Mouse (Mus musculus): ENCODE results near the gene Magee1. TPM values are rescaled to one million over a fixed set of nuclear protein-coding genes. Genes with fewer than 3 reads are reported as not detected.
A peak's percentile ranks its signal among the peaks of the same experiment; 100 is the strongest.
"Not testable (repeated sequence)": the region's sequence is repeated elsewhere in the genome, so short reads cannot be mapped to it uniquely, and the experiment has no call there.

Magee1 gene
- polyA plus RNA-seq (2016; fragmentation: Nextera tagmentation; extraction: Ambion mirVana) = 29.3 and 29.5 TPM in 2 replicates

DNA sequence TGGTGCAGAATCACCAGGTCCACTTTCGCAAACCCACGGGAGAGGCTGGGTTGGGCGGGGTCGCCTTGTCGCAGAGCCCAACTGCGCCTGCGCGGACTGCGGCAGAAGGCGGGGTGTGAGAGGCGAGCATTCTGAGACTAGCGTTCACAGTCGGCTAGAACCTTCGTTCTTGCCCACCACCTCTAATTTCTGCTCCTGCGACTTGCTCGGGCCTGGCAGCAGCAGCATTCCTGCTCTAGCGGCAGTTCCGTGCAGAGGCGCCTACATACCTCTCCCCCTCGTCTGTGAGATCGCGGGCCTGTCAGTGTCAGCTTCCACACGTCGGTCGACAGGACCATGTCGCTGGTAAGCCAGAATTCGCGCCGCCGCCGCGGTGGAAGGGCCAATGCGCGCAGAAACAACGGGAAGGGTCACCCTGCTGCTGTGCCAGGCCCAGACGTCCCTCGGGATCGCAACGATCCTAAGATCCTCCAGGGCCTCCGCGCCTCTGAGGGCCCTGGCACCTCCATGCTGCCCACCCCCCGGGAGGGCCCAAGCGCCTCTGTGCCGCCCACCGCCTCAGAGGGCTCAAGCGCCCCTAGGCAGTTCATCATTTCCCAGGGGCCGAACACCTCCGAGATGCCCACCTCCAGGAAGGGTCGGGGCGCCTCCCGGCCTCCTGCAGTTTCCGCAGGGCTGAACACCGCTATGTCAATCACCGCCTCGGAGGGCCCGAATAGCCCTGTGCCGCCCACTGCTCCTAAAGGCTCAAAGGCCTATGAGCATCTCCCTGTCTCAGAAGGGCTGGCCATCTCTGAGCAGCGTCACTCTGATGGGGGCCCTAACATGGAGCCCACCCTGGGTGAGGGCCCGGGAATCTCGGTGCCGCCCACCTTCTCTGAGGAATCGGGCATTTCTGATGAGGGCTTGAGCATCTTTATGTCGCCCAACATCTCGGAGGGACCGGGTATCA is at the start of gene Magee1:
TSS of gene Magee1 (plus strand) at position 104 of the 952 bp plus-strand sequence.
- H3K9me3 ChIP-seq = no peaks in the 10 kb centered on the region
- 0 out of 2 replicates have a peak within 1 kb of the TSS, but pooled peaks have one; percentile 23 for H3K27ac ChIP-seq
- H3K27me3 ChIP-seq = peaks cover 50% of the 10 kb centered on the region
- peak within 1 kb of the TSS; percentile 68 for H3K4me2 ChIP-seq
- 0 out of 2 replicates have a peak, but pooled peaks cover 2% of the 10 kb centered on the region for H3K4me1 ChIP-seq (replicated peaks)
- H3K9ac ChIP-seq (replicated peaks) = peak within 1 kb of the TSS; percentile 63
- peak; percentile 83 for ATAC-seq (ENCODE audit: insufficient number of reproducible peaks, insufficient read depth, low FRiP score, low TSS enrichment, low read depth)
- no peaks in the 10 kb centered on the region for H3K36me3 ChIP-seq
- H3K4me3 ChIP-seq (replicated peaks) = peak within 1 kb of the TSS; percentile 58
- WGBS = 15% methylated on average over 65 of the region's 65 CpGs

DNA sequence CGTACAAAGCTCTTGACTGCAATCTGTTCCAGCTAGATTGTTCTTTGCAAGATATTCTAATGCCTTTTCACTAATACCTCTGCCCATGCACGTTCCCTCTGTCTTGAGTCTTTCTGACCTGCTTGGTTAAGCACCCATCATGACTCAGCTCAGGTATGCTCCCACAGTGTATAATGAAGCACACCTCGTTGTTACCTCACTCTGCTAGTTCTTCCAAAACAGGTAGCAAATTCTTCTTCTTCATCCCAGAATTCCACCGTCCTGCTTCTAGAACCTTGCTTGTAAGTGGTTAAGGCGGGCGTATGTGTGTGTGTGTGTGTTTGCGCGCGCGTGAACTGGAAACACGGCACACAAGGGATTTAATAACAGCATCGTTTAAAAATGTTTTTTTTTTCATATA is 41.0 kb upstream of the Magee1 start:
- Histone ChIP-seq H3K4me1 (replicated peaks) (peaks cover 5% of the 10 kb centered on the region; the same call in 1 of the 2 replicates), H3K9ac (replicated peaks) (0 out of 2 replicates have a peak overlapping the region, but pooled peaks have one; percentile 37), H3K27ac (no peak overlapping the region), H3K9me3 (no peaks in the 10 kb centered on the region), H3K27me3 (no peaks in the 10 kb centered on the region), H3K4me2 (peak overlapping the region; percentile 67), H3K4me3 (replicated peaks) (peak overlapping the region; percentile 51), H3K36me3 (peaks cover 13% of the 10 kb centered on the region)
- peak; percentile 85 for ATAC-seq (ENCODE audit: insufficient number of reproducible peaks, insufficient read depth, low FRiP score, low TSS enrichment, low read depth)
- 9% methylated on average over 12 of the region's 12 CpGs for WGBS

DNA sequence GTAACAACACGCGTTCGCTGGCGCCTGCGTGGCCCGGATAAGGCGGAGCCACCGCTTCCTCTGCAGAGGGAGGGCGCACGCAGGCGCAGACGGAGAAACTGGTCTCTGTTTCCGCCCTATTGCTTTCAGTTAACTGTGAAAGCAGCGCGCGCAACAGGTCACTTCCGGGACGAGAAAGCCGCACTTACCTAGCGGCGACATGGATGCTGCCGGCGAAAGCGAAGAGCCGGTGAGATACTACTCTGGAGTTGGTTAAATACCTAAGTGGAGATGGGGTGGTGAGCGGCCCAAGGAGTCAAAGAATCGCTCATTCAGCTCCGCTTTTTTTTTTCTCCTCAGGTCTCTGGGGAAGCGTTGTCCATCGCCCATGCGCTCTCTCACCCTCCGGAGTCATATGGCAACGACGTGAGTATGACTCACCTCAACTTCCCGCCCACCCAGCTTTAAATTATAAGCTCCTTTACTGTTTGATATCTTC is 40.5 kb upstream of the Magee1 start, which contains the start of gene Pbdc1:
TSS of gene Pbdc1 (plus strand) at position 142 of the 478 bp plus-strand sequence.
- H3K9me3 ChIP-seq = no peaks in the 10 kb centered on the region
- peaks cover 13% of the 10 kb centered on the region for H3K36me3 ChIP-seq
- H3K4me2 ChIP-seq = peak within 1 kb of the TSS; percentile 67
- no peaks in the 10 kb centered on the region for H3K27me3 ChIP-seq
- ATAC-seq (ENCODE audit: insufficient number of reproducible peaks, insufficient read depth, low FRiP score, low TSS enrichment, low read depth) = peak; percentile 98
- H3K4me1 ChIP-seq (replicated peaks) = peaks cover 5% of the 10 kb centered on the region; the same call in 1 of the 2 replicates
- no peak within 1 kb of the TSS for H3K27ac ChIP-seq
- 2% methylated on average over 35 of the region's 35 CpGs for WGBS
- H3K4me3 ChIP-seq (replicated peaks) = peak within 1 kb of the TSS; percentile 51
- H3K9ac ChIP-seq (replicated peaks) = peak within 1 kb of the TSS; percentile 51

DNA sequence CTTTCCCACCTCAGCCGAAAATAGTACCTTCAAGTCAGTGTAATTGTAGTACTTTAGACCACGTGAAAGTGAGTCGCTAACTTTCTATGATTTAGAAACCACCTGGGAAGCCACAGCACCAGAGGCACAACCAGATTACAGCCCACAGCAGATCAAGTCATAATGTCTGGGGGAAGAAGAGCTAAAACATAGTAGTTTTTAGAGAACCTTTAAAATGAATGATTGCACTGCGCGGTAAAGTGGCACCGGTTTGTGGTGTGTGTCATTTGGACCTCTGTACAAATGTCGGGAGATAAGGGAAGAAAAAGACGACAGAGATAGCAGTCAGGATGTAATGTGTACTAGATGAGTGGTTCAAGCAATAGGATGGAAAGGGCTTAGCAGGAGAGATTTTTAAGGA is 40.1 kb upstream of the Magee1 start:
- H3K4me1 ChIP-seq (replicated peaks) = peaks cover 5% of the 10 kb centered on the region; the same call in 1 of the 2 replicates
- peak overlapping the region; percentile 51 for H3K9ac ChIP-seq (replicated peaks)
- peaks cover 13% of the 10 kb centered on the region for H3K36me3 ChIP-seq
- peak; percentile 2; the same call in 1 of the 2 replicates for ATAC-seq (ENCODE audit: insufficient number of reproducible peaks, insufficient read depth, low FRiP score, low TSS enrichment, low read depth)
- 14% methylated on average over 8 of the region's 8 CpGs for WGBS
- peak overlapping the region; percentile 67 for H3K4me2 ChIP-seq
- no peak overlapping the region for H3K27ac ChIP-seq
- H3K9me3 ChIP-seq = no peaks in the 10 kb centered on the region
- H3K27me3 ChIP-seq = no peaks in the 10 kb centered on the region
- peak overlapping the region; percentile 51 for H3K4me3 ChIP-seq (replicated peaks)

DNA sequence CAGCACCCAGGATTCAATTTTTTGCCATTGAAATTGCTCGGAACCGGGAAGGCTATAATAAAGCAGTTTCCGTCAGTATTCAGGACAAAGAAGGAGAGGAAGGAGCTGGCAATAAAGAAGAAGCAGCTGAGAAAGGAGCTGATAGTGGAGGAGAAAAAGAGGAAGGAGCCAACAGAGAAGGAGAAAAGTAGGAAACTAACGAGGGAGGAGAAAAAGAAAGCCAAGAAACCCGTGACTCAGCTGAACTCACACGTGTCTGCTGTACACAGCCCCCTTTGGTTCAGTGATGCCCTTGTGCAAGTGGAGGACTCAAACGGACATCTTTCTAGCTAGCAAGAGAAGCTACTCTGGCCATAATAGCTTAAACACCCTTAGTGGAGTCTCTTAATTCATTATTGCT is 37.2 kb upstream of the Magee1 start:
- H3K27me3 ChIP-seq = not testable (repeated sequence)
- WGBS = 88% methylated on average over 7 of the region's 7 CpGs

DNA sequence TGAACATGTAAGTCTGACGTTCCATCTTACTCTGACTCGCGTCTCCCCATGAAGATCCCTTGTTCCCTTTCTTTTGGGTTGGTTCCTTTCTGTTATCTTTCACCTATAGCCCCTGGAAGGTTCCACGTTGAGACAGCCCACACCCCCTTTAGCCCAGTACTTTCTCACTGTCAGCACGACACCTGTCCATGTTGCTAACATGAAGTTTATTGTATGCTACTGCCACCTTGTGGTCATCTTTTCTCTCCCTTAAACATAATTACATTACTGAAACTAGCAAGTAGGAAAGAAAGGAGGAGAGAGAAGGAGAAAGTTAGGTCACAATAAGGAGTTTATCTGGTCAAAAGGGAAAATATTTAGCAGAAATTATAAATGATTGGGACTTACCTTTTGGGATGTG is 16.0 kb upstream of the Magee1 start:
- WGBS = 46% methylated on average over 5 of the region's 5 CpGs
- no peak for ATAC-seq (ENCODE audit: insufficient number of reproducible peaks, insufficient read depth, low FRiP score, low TSS enrichment, low read depth)

More for the DNA sequence above, 37.2 kb upstream of the Magee1 start:
- H3K9ac ChIP-seq (replicated peaks); H3K9me3 ChIP-seq; H3K4me3 ChIP-seq (replicated peaks); H3K27ac ChIP-seq; H3K4me2 ChIP-seq; ATAC-seq (ENCODE audit: insufficient number of reproducible peaks, insufficient read depth, low FRiP score, low TSS enrichment, low read depth); H3K4me1 ChIP-seq (replicated peaks): not testable (repeated sequence)
- peaks cover 23% of the 10 kb centered on the region for H3K36me3 ChIP-seq

DNA sequence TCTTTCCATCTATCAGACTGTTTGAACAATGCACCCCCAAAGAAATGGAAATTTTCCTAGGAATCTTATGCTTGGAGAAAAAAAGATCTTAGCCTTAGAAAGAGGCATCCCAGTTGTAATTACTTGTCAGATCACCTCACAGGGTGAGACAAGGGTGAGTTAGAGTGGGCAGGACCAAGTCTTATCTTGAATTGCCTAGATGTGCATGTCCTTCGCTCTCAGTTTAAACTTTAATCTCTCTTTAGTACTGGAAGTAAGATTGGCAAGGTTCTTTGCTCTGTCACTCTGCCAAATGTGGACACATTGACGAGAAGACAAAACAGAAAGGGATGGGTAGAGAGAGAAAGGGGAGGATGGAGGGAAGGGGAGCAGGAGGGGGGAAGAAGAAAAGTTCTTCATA is 5.2 kb upstream of the Magee1 start:
- Histone ChIP-seq H3K4me1 (replicated peaks) (no peaks in the 10 kb centered on the region), H3K9me3 (no peaks in the 10 kb centered on the region), H3K27me3 (peaks cover 13% of the 10 kb centered on the region), H3K4me3 (replicated peaks) (no peak overlapping the region), H3K36me3 (no peaks in the 10 kb centered on the region), H3K9ac (replicated peaks) (no peak overlapping the region), H3K4me2 (no peak overlapping the region), H3K27ac (no peak overlapping the region)
- no peak for ATAC-seq (ENCODE audit: insufficient number of reproducible peaks, insufficient read depth, low FRiP score, low TSS enrichment, low read depth)
- 76% methylated on average over 2 of the region's 2 CpGs for WGBS

More for the DNA sequence above, 16.0 kb upstream of the Magee1 start:
- no peaks in the 10 kb centered on the region for H3K9me3 ChIP-seq
- H3K9ac ChIP-seq (replicated peaks) = no peak overlapping the region
- peaks cover 8% of the 10 kb centered on the region; the same call in 1 of the 2 replicates for H3K36me3 ChIP-seq
- no peak overlapping the region for H3K27ac ChIP-seq
- H3K4me3 ChIP-seq (replicated peaks) = no peak overlapping the region
- H3K4me2 ChIP-seq = no peak overlapping the region
- no peaks in the 10 kb centered on the region for H3K4me1 ChIP-seq (replicated peaks)
- H3K27me3 ChIP-seq = no peaks in the 10 kb centered on the region

DNA sequence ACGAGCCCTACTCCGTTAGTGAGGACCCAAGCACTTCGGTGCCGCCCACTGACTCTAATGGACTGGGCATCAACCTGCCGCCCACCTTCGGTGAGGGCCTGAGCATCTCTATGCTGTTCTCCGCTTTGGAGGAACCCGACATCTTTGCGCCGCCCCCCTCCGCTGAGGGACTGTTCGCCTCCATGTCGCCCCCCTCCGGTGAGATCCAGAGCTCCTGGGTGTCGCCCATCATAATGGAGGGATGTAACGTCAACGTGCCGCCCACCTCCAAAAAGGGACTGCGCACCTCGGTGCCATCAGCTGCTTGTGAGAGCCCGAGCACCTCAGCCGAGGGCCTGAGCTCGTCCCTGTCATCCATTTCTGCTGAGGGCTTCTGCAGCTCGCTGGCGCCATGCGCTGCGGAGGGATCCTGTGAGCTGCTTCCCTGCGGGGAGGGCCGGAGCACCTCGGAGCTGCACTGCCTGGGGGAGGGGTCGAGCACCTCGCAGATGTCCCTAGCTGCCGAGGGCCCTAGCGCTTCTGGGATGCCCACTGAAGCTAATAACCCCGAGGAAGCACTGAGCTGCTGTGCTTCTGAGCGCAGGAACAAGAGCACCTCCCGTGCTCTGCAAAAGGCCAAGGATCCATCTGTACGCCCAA is 1.2 kb downstream of the Magee1 start:
- H3K27me3 ChIP-seq = peaks cover 50% of the 10 kb centered on the region
- no peak overlapping the region for H3K27ac ChIP-seq
- H3K4me2 ChIP-seq = peak overlapping the region; percentile 68
- peak overlapping the region; percentile 63 for H3K9ac ChIP-seq (replicated peaks)
- peak; percentile 82 for ATAC-seq (ENCODE audit: insufficient number of reproducible peaks, insufficient read depth, low FRiP score, low TSS enrichment, low read depth)
- H3K9me3 ChIP-seq = no peaks in the 10 kb centered on the region
- H3K4me1 ChIP-seq (replicated peaks) = 0 out of 2 replicates have a peak, but pooled peaks cover 2% of the 10 kb centered on the region
- H3K4me3 ChIP-seq (replicated peaks) = peak overlapping the region; percentile 58
- no peaks in the 10 kb centered on the region for H3K36me3 ChIP-seq
- WGBS = 18% methylated on average over 38 of the region's 38 CpGs

DNA sequence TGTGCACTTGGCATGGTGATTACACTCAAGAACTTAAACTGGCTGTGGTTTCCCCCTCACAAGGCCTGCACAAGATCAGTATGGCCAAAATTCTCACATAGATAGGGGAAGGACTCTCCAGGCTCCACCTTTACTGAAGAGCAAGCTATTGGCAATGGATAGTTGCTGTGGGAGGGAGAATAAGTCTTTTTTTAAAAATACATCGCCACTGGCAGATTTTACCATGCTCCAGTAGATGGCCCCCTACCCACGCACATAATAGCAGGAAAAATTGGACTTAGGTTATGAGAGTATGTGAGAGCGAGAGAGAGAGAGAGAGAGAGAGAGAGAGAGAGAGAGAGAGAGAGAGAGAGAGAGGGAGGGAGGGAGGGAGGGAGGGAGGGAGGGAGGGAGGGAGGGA is 4.7 kb downstream of the Magee1 start:
- no peaks in the 10 kb centered on the region for H3K9me3 ChIP-seq
- H3K27me3 ChIP-seq = peaks cover 41% of the 10 kb centered on the region
- no peak overlapping the region for H3K27ac ChIP-seq
- no peak overlapping the region for H3K4me3 ChIP-seq (replicated peaks)
- H3K9ac ChIP-seq (replicated peaks) = no peak overlapping the region
- H3K36me3 ChIP-seq = no peaks in the 10 kb centered on the region
- 23% methylated on average over 3 of the region's 3 CpGs for WGBS
- H3K4me1 ChIP-seq (replicated peaks) = 0 out of 2 replicates have a peak, but pooled peaks cover 2% of the 10 kb centered on the region
- H3K4me2 ChIP-seq = no peak overlapping the region
- ATAC-seq (ENCODE audit: insufficient number of reproducible peaks, insufficient read depth, low FRiP score, low TSS enrichment, low read depth) = no peak

DNA sequence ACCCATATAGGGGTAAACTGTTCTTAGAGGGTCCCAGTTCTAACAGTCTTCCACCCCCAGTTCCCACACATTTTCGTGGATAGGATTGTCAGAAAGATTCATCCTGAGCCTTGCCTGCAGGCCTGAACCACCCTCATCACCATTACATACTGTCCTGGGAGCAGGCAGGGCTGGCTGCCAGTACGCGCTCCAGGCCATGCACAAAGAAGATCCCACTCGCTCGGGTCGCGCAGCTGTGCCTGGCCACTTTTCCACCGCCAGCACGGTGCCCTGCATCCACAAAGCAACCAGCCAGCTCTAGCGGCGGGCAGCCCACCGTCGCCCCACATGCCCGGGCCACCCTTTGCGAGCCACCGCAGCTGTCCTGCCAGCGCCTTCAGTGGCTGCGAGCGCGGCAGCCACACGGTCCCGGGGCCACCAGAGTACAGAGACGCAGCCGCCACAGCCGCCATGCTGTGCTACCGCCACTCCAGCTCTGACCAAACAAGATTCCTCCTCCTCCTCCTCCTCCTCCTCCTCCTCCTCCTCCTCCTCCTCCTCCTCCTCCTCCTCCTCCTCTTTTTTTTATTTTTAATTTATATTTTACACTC is 31.8 kb downstream of the Magee1 start:
- peak overlapping the region; percentile 39 for H3K4me2 ChIP-seq
- H3K9me3 ChIP-seq = no peaks in the 10 kb centered on the region
- no peaks in the 10 kb centered on the region for H3K4me1 ChIP-seq (replicated peaks)
- H3K9ac ChIP-seq (replicated peaks) = no peak overlapping the region
- H3K4me3 ChIP-seq (replicated peaks) = peak overlapping the region; percentile 20; the same call in 1 of the 2 replicates
- ATAC-seq (ENCODE audit: insufficient number of reproducible peaks, insufficient read depth, low FRiP score, low TSS enrichment, low read depth) = no peak
- H3K27ac ChIP-seq = no peak overlapping the region
- no peaks in the 10 kb centered on the region for H3K36me3 ChIP-seq
- WGBS = 35% methylated on average over 25 of the region's 26 CpGs
- H3K27me3 ChIP-seq = peaks cover 19% of the 10 kb centered on the region

All from limb, embryonic 12.5 days (tissue).